Mouse (Mus musculus) right cerebral cortex, postnatal 14 days (tissue): Measurements from ENCODE around the gene Plp2.
A peak's percentile ranks its signal among the peaks of the same experiment; 100 is the strongest.
"Not testable (repeated sequence)": the region's sequence is repeated elsewhere in the genome, so short reads cannot be mapped to it uniquely, and the experiment has no call there.

Source experiments
- DNase-seq: peaks from one replicate; pipeline ENCODE4 v3.0.0; 2022

Gene Plp2

DNA sequence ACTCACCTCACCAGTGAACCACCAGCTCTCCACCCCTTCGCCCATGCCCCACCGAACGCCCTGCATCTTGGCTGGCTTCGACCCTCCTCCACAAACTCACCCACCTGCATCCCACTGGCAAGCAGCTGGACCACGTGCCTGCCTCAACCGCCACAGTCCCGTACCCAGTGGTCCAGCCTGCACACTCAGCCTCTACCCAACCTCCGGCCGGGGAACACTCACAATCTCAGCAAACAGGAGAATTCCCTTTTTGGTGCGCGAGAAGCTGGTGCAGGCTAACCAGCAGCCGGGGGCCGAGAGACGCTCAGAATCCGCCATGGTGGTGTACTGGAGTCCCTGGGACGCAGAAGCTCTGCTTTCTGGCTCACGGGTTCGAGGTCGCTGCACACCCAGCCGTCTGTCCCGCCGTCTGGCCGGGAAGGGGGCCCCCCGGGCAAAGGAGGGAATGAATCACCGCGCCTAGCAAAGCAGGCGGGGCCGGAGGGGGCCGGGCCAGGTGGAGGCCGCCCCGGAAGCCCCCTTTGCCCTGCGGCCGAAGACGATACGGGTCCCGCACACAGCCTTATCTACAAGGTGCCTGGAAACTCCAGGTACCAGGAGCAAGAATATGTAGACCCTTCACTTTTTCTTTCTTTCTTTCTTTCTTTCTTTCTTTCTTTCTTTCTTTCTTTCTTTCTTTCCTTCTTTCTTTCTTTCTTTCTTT is at the start of gene Plp2:
Gene Plp2 (minus strand): TSS at position 470 of the 703 bp plus-strand sequence.
- DNase-seq = no peak

DNA sequence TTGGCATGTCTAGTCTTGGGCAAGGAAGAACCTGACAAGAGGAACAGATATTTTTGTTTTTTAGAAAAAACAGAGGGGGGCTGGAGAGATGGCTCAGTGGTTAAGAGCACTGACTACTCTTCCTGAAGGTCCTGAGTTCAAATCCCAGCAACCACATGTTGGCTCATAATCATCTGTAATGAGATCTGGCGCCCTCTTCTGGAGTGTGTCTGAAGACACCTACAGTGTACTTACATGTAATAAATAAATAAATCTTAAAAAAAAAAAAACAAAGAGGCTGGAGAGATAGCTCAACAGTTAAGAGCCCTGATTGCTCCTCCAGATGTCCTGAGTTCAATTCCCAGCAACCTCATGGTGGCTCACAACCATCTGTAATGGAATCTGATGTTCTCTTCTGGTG is 44.9 kb upstream of the Plp2 start:
- DNase-seq = not testable (repeated sequence)

DNA sequence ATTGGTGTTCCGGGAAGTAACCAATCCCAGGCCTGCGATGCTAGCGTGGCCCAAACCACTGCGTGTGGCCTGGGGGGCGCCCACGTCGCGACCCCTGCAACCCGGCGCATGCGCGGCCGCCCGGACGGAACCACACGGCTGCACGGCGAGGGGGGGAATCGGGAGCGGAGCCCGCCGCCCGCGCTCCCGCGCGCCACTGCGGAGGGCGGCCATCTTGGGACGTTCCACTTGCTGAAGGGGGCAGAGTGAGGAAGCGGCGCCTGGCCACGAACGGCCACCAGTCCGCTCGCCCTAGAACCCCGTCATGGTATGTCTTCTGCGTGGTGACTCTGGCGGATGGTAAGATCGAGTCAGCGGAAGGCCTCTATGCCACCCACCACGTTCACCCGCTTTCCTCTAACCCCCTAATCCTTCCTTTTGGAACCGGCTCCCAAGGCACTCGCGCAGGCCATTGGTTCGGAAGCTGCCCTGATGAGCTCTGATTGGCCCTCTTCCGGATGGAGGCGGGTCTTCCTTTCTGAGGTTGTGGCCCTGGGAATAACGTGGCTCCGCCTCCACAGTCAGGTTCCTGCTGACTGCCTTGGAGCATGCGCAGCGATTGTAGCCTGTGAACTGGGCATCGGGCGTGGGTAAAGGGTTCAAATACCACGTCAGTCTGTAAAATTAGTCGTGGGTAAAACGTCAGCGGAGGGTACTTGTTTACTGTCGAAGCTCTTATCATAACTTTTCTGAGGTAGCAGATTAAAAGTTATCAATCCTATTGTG is 43.1 kb upstream of the Plp2 start, which contains the start of gene Wdr45:
Gene Wdr45 (plus strand): TSS at position 199 of the 765 bp plus-strand sequence.
- DNase-seq = peak; percentile 84

DNA sequence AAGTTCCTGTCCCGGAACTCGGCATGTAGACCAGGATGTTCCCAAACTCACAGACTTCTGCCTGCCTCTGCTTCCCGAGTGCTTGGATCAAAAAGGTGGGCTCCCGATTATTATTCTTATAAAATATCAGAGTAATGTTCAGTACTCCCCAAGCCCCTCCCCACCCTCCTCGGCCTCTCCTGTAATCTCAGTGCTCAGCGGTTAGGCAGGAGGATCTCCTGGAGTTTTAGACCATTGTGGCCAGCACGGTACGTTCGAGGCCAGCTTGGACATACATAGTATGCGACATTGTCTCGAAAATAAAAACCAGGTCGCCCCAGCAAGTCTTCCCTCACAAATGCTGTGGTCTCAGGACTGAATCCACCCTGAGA is 42.6 kb upstream of the Plp2 start:
- not testable (repeated sequence) for DNase-seq

DNA sequence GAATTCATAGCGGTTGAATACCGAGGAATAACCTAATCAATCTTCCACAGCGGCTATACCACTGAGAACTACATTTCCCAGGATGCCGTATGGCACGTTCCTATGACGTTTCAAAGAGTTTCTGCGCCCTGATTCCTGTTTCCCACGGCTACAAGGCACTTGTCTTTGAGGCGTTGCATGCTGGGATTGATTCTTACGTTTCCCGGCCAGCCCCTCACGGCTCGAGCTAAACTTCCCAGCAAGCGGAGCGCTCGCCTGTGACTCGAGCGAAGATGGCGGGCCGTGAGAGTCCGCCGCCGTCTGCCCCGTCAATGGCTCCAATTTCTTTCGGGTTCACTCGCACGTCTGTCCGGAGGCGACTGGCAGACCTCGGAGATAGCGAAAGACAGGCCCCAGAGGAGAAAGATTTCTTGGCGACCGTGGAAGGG is 25.8 kb upstream of the Plp2 start, which contains the start of gene Gpkow:
Gene Gpkow (plus strand): TSS at position 178 of the 428 bp plus-strand sequence.
- peak; percentile 64 for DNase-seq

DNA sequence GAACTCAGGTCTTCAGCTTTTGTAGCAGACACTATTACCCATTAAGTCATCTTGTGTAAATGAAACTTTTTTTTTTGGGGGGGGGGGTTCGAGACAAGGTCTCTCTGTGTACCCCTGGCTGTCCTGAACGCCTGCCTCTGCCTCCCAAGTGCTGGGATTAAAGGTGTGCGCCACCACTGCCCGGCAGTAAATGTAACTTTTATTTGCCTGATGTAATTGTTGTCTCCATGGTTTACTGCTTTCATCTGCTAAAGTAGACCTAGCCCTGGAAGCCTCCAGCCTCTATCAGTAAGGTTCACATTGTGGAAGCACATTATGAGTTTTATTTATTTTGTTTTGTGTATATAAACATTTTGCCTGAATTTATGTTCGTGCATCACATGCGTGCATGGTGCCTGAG is 25.3 kb upstream of the Plp2 start:
- DNase-seq = no peak

DNA sequence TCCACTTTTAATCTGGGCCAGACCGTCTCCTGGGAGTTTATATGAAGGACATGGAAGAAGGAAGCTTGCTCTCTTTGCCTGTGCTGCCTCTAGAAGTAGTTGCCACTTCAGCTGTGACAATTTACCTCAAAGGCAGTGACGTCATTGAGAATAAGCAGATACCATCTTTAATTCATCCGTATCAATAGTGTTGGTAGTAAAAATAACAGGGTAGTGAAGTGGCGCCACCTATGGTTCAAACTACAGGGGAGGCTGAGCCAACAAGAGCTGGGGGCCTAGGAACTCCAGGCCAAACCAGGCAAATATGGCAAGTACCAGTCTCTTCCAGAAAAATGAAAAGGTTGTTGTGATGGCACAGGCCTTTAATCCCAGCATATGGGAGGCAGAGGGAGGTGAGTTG is 21.7 kb upstream of the Plp2 start:
- no peak for DNase-seq

DNA sequence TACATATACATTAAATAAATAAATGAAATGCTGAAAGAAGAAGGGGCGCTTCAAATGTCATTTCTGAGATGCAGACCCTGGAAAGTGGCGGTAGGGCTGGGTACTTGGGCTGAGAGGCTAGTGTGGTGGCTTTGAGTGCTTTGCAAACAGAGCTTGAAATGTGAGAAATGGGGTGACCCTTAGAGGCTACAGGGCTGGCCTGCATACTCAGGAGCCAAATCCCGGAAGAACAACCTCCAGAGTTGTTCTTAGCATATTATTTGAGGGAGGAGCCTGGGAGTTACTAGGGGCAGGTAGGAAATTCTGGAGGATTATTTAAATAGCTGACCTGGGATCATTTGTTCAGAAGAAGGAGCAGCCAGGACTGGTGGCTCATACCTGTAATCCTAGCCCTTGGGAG is 19.3 kb upstream of the Plp2 start:
- DNase-seq = no peak

DNA sequence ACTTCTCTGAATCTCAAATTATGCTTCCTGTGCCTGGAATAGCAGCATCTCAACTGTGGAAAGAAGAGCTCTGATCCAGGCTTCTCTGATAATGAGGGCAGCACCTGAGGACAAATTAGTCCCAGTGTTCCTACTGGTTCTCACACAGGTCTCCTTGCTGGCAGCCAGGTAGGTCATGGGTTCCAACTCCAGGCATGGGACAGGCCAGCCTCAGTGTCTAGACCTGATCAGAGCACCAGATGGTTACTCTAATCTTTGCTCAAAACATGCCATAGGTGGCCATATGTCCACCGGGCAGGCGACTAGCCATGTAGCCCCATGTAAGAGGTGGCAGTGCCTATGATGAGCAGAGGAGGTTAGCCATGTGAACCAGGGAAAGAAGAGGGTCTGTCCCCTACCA is 17.1 kb upstream of the Plp2 start:
- DNase-seq = no peak

DNA sequence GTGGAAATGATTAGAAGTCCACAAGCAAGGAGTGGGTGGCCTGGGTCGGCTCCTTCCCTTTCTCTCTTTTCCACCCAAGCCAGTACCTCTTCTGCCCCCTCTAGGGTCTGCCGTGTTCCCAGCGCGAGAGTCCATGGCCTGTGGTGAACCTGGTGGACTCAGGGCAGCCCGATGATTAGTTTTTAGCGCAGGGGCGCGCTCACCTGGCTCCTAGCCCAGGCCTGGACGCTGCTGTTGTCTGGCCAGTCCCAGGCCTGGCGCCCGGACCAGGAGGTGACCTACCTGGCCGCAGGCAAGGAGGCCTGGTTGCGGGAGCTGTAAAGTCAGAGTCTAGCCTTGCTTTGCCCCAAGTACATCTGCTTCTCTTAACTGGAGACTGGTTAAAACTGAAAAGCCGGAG is 9.7 kb upstream of the Plp2 start, which contains the start of gene Magix:
Gene Magix (minus strand): TSS at position 388 of the 400 bp plus-strand sequence.
- no peak for DNase-seq

DNA sequence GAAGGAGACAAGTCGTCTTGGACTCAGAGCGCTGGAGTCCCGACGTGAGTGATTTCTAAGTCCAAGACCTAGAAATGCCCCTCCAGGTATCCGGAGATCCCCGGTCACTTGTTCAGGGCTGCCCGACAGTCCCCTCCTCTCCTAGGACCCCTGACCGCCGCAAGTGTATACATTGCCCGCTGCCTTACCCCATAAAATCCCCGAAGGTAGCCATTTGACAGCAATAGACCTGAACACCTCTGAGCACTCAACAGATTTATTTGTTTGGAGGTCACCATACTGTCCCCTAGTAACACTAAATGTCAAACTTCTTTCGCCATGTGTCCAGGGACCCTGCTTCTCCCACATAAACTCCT is 8.8 kb upstream of the Plp2 start:
- DNase-seq = no peak

DNA sequence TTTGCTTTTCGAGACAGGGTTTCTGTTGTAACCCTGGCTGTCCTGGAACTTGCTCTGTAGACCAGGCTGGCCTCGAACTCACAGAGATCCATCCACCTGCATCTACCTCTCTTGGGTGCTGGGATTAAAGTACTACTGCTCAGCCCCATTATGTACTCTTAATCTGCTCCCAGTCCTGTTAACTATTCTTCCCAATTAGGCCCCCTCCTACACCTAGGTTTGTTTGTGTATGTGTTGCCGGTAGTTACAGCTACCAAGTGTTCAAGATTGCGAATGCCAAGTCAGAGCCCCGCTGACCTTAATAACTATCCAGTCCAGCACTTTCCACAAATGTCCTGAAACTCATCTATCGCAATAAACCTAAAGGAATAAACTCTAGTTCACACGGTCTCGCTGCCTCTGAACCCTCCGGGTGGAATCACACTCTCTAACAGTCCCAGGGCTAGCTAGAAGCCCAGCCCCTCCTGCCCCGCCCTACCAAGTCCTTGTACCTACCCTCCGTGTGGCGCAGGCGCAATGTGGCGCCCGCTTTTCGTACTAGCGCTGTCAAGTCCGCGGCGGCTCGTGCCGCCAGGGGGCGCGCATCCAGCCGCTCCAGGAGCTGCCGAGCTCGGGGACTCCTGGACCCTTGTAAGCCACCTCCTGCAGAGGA is 8.3 kb upstream of the Plp2 start:
- DNase-seq = peak; percentile 82

DNA sequence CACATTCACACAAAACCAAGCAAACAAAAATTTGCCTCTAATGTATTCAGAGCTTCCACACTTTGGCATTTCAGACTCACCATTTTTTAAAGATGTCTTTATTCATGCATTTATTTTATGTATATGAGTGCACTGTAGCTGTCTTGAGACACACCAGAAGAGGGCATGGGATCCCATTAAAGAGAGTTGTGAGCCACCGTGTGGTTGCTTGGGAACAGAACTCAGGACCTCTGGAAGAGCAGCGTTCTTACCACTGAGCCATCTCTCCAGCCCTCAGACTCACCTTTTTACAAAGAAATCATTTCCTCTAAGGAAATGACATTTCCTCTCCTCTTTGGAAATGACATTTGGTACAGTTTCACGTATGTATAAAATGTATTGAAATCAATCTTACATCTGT is 7.8 kb upstream of the Plp2 start:
- no peak for DNase-seq

DNA sequence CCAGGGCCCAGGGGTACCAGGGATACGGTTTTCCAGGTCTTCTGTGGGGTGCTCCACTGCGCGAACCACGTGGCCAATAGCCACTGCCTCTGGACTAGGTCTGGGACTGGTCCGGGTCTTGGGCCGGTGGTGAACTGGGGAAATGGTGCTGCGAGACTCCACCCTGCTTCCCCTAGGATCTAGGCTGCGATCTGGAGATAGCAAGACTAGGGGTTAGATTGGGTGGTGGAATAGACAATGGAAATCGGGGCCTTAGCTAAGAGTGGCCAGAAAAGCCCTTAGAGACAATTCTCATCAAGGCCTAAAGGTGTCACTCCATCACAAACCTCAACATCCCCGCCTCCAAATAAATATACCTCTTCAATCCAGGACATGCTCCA is 3.8 kb upstream of the Plp2 start:
- no peak for DNase-seq

DNA sequence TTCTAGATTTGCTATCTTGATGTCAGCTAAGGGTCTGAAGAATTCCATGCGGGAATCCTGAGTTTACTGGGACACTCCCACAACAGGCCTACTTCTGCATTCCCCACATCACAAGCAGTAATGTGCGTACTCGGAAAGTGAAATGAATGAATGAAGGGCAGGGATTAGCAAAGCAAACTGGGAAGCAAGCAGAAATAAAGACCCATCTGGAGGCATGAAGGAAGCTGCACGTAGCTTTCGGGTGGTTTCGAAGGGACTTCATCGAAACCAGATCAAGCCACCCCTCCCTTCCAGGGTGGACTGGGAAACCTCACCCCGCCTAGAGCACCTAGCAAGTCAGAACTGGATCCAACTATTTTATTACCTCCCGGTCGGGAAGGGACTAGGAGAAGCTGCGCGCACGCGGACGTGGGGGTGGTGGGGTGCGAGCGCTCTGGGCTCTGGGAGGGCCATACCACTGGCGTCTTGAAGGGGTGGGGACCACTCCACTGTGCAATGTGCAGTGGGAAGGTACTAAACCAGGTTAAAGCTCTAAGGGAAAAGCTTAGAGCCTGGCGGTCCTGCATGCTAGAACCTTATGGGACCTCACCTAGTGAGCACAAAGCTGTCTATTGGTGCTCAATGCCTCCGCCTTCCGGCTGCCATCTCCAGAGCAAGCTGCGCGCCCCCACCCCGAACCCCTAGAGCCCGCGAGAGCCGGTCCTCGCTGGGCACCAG is 3.3 kb upstream of the Plp2 start:
- no peak for DNase-seq

DNA sequence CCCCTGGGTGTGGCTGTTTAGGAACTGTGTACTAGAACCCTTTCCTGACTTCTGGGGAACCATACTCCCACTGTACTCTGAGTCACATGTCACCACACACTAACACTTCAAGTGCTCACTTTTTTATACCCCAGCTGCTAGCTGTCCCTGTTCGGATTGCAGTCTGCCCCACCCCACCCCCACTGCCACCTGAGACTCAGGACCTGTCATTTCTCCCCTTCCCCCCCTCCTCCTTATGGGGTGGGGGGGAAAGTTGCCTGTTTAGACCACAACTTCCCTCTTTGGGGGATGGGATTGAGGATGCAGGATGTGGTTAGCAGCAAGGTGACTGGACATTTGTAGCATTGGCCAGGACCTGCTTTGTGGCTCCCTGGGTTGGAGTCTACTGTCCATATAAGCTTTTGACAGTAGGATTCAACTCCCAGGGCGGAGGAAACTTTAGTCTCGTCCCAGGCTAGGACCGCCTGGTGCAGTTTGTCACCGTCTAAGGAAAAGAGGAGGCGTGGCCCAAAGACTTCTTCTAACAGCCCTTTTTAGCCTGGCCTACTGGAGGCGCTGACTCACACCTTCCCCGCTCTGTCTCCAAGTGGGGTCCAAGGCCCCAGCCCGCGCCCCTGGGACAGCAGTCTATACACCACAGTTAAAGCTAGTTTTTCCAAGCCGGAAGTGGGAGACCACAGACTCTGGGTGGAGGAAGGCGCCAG is 2.5 kb upstream of the Plp2 start:
- DNase-seq = no peak

DNA sequence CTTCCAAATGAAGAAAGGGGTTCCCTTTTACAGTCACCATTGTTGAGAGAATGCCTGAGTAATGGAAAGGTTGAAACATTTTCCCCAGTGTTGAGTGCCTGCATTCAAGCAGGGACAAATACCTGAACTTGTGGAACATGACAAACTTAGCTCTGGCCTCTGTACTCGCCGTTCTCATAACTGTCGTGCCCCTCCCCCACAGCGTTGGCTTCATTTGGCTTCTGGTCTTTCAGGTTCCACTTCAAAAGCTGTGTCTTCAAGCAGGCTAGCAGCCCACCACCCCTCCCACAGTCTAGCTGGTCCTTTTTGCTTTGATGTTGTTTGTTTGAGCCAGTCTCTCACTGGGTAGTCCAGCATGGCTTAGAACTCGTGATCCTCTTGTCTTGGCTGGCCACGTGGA is 1.5 kb upstream of the Plp2 start:
- DNase-seq = no peak

DNA sequence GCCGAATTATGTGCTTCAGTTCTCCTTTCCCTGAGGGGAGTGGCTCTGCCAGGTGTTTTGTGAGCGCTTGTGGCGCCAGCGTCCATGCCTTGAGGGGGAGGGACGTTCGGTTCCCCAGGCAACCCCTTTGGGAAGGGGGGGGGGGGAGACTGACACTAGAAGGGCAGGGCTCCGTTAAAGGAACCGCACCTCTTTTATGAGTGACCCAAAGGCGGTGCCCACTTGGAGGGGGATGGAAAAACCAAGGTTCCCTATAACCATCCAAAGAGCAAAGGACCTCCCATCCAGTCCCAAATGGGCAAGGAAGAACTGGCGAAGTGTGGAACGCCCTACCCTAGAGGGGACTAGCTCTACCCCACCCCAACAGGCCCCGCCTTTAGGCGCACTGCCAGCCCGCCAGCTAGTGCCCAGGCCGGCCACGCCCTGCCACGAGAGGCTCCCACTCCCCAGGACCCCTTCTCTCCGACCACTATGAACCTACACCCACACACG is 754 bp downstream of the Plp2 start:
- peak; percentile 61 for DNase-seq

DNA sequence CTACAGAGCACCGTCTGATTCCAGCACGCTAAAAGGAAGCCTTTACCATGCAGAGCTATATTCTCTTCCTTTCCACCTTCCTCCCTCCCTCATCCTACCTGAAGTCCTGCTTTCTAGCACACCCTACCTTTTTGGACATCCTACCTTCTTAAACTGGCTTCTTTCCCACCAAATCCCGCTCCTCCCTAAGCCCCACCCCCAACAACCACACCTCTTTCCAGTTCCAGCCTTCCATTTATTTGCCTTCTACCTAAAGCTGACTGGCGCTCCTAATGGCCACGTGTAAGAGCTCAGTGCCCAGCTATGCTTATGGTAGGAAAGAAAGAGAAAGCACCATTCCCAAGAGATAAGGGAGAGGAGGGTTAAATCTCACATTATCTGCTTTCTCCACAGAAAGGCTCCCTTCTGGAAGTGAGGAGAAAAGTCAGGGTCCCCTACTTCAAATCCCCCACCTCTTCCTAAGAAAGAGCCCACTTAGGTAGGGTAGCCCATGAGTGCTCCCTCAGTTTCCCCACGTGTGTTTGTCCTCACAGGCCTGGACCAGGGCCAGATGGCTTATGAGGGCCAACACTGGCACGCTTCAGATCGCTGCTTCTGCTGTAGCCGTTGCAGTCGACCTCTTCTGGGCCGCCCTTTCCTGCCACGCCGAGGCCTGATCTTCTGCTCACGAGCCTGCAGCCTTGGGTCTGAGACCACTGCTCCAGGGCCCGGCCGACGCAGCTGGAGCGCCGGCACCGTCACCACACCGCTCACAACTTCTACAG is 5.3 kb downstream of the Plp2 start:
- DNase-seq = no peak

DNA sequence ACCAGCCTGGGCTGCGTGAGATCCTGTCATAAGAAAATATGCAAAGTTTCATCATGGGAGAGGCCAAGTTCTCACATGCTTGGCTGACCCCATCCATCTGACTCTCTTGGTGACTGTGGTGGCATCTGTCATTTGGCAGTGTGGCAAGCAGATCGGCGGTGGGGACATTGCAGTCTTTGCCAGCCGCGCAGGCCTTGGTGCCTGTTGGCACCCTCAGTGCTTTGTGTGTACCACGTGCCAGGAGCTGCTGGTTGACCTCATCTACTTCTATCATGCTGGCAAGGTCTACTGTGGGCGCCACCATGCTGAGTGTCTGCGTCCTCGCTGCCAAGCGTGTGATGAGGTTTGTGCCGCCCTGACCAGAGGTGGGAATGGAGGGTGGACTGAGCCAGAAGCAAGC is 6.4 kb downstream of the Plp2 start:
- no peak for DNase-seq

DNA sequence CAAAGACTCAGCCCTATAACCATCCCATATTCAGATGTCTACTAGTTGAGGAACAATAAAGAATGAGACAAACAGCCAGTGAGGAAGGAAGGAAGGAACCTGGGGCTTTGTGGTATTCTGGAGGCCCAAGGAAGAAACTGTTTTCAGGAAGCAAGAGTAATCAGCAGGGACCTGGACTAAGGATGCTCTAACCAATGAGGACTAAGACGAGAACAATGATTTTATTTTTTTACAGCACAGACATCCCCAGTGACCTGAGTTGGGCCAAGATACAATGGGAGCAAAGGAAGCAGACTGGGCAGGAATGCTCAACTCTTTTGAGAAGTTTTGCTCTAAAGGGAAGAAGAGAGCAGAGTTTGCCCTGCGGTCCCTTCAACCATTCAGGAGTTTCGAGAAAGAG is 8.3 kb downstream of the Plp2 start:
- no peak for DNase-seq

DNA sequence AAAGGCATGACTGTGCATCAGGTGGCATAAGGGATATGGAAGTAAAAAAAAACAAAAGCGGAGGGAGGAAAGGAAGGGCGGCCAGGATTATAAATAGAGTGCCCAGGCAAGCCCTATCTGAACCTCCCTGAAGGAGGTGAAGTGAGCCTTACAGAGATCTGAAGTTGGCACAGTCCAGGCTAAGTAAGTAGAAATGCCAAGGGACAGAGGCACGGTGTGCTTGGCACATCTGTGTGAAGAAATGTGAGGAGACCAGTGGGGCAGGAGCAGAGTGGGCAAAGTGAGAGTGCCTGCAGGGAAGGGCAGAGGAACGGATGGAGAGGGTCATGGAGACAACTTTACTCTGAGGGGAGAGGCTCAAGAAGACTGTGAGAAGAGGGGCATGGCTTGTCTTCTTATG is 10.1 kb downstream of the Plp2 start:
- DNase-seq = no peak
